Mouse (Mus musculus): ENCODE results near the gene Fam216b.

DNA sequence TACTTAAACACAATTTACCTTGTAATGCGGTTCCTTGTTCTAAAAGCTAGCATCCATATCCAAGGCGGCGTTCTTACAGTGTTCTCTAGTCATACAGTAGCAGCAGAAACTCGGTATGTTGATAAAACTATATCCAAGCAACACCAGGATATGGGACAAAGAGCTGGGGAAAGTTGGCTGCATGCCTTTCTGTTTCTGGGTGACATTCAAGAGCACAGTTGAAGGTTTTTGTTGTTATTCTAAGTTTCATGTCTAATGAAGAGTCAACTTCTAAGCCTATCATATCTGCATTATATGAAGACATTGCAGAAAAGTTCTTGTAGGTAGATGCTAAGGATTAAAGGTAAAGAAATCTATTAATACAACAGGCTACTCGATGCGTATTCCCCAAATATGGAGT is at the start of gene Fam216b:
- TF ChIP-seq CTCF (IDR thresholded peaks at IDR 0.05; ENCODE audit: low read depth) (no peak), EP300 (IDR thresholded peaks at IDR 0.05; ENCODE audit: low read depth) (no peak)
